Mouse (Mus musculus) kidney, postnatal 4 days (tissue): ENCODE results near the gene Terb2.

Experiments used
- DNase-seq, 2 experiments: peaks; one replicate each; pipeline ENCODE4 v3.0.0; 2021; ENCODE audit warnings: mixed read lengths in 2 of 2

Terb2 gene

GRCm38 (mm10) chr2:122186106-122186505, at the start of gene Terb2, which contains the start of gene Patl2:
TSS of gene Terb2 (plus strand) at chr2:122186272.
TSS of gene Patl2 (minus strand) at chr2:122186189.
- no peak for DNase-seq

- no peak for DNase-seq
Measured at GRCm38 (mm10) chr2:122137839-122138465, 48.1 kb upstream of the Terb2 start.

- no peak for DNase-seq
Measured at GRCm38 (mm10) chr2:122140815-122141214, 45.3 kb upstream of the Terb2 start.

- no peak for DNase-seq
Measured at GRCm38 (mm10) chr2:122141332-122141967, 44.6 kb upstream of the Terb2 start.

- DNase-seq: no peak
Measured at GRCm38 (mm10) chr2:122143111-122143510, 43.0 kb upstream of the Terb2 start.

- DNase-seq: no peak
Measured at GRCm38 (mm10) chr2:122145756-122146155, 40.3 kb upstream of the Terb2 start.

- no peak for DNase-seq
Measured at GRCm38 (mm10) chr2:122146687-122147086, 39.4 kb upstream of the Terb2 start.

GRCm38 (mm10) chr2:122147508-122148241, 38.4 kb upstream of the Terb2 start, which contains the start of gene B2m:
TSS of gene B2m (plus strand) at chr2:122147686.
- peak; percentile 96 for DNase-seq

GRCm38 (mm10) chr2:122148242-122148917, 37.7 kb upstream of the Terb2 start:
- DNase-seq: peak; percentile 74 to 86

- no peak for DNase-seq
Measured at GRCm38 (mm10) chr2:122149316-122149715, 36.8 kb upstream of the Terb2 start.

GRCm38 (mm10) chr2:122149716-122150115, 36.4 kb upstream of the Terb2 start:
- no peak for DNase-seq

- no peak for DNase-seq
Measured at GRCm38 (mm10) chr2:122151221-122151620, 34.9 kb upstream of the Terb2 start.

GRCm38 (mm10) chr2:122152850-122153249, 33.2 kb upstream of the Terb2 start:
- no peak for DNase-seq

- no peak for DNase-seq
Measured at GRCm38 (mm10) chr2:122153681-122154365, 32.2 kb upstream of the Terb2 start.

GRCm38 (mm10) chr2:122154479-122154878, 31.6 kb upstream of the Terb2 start:
- DNase-seq: no peak

- DNase-seq: no peak
Measured at GRCm38 (mm10) chr2:122155292-122155691, 30.8 kb upstream of the Terb2 start.

GRCm38 (mm10) chr2:122156051-122156700, 29.9 kb upstream of the Terb2 start:
- DNase-seq: no peak

GRCm38 (mm10) chr2:122157561-122157960, 28.5 kb upstream of the Terb2 start:
- no peak for DNase-seq

GRCm38 (mm10) chr2:122158362-122158802, 27.7 kb upstream of the Terb2 start:
- no peak for DNase-seq

- DNase-seq: no peak
Measured at GRCm38 (mm10) chr2:122159667-122160066, 26.4 kb upstream of the Terb2 start.

GRCm38 (mm10) chr2:122160680-122161079, 25.4 kb upstream of the Terb2 start, which contains the start of gene Trim69:
TSS of gene Trim69 (plus strand) at chr2:122160700.
- peak; percentile 91 for DNase-seq

GRCm38 (mm10) chr2:122161542-122161941, 24.5 kb upstream of the Terb2 start:
- DNase-seq: no peak
